8 mouse cellular contexts compared by ENCODE assay signal in genomic region chr2:34826460-34827231, GRCm38 (mm10). TPM values are rescaled to one million over a fixed set of nuclear protein-coding genes. Genes with fewer than 3 reads are reported as not detected.
A peak's percentile ranks its signal among the peaks of the same experiment; 100 is the strongest.
DNase-seq lines count a peak whose midpoint lies in the region; TF ChIP-seq lines count a peak whose summit lies in the region.

No protein-coding gene starts in this region.

- peaks cover 0 to 20% of the 10 kb centered on the region in 2 experiments; a peak in 3 of 4 replicates for H3K4me1 ChIP-seq in CH12.LX (ENCODE audit: control insufficient read depth in 1 of 2, insufficient read depth in 2 of 2)
- H3K4me1 ChIP-seq in forebrain, embryonic 10.5 days, result peaks cover 22% of the 10 kb centered on the region

- no peak for TF ChIP-seq CTCF in CH12.LX (conservative IDR thresholded peaks at IDR 0.05 in 1 of 2, IDR thresholded peaks at IDR 0.05 in 1 of 2; ENCODE audit: low read depth in 2 of 2, low read length in 2 of 2)

- 33% methylated on average over 20 of the region's 21 CpGs for WGBS in forebrain, embryonic 10.5 days

- DNase-seq in cerebellum, adult 9-11 months, result peak; percentile 16
- DNase-seq in cerebellum, adult 18-20 months, result no peak
- no peak for DNase-seq in CH12.LX (ENCODE audit: extremely low read depth)
- DNase-seq in forebrain, embryonic 10.5 days (ENCODE audit: extremely low spot score, low spot score), result no peak
- DNase-seq in kidney, postnatal 10 days, result peak; percentile 9
- no peak for DNase-seq in urinary bladder, adult 2 months (ENCODE audit: low spot score)
- no peak for DNase-seq in thymus, postnatal 4 days

- peak overlapping the region; percentile 74 for H3ac ChIP-seq in myocyte (ENCODE audit: control insufficient read depth, insufficient read length)

- TF ChIP-seq POLR2A in CH12.LX (IDR thresholded peaks at IDR 0.05; ENCODE audit: low read depth, low read length), result no peak
- no peak for TF ChIP-seq POLR2A in myocyte (IDR thresholded peaks at IDR 0.05; ENCODE audit: insufficient read length, low read depth)

- peaks cover 5 to 23% of the 10 kb centered on the region in 2 experiments for H3K36me3 ChIP-seq in CH12.LX (replicated peaks in 1 of 2; ENCODE audit: control insufficient read depth in 1 of 2, insufficient read depth in 1 of 2, low read length in 1 of 2)
- peaks cover 11% of the 10 kb centered on the region for H3K36me3 ChIP-seq in forebrain, embryonic 10.5 days (replicated peaks)
- peaks cover 6% of the 10 kb centered on the region for H3K36me3 ChIP-seq in myocyte (ENCODE audit: control insufficient read depth, insufficient read depth)

- H3K27me3 ChIP-seq in CH12.LX (replicated peaks) (no peaks in the 10 kb centered on the region), myocyte (ENCODE audit: control insufficient read depth, insufficient read depth, insufficient read length) (no peaks in the 10 kb centered on the region)
- H3K27me3 ChIP-seq in forebrain, embryonic 10.5 days (ENCODE audit: poor library complexity, severe bottlenecking), result no peaks in the 10 kb centered on the region

- dilution Hi-C loops in CH12.LX (cut with MboI; ENCODE audit: extremely low pct_ligation_motif_present, extremely low pct_unique_long_range_greater_than_20kb, low sequenced_read_pairs), result no loop called here

- no peak for TF ChIP-seq EP300 in CH12.LX (IDR thresholded peaks at IDR 0.05; ENCODE audit: low read length)

- H3K9ac ChIP-seq in CH12.LX (ENCODE audit: insufficient read depth, low read depth), result peak overlapping the region; percentile 98

- no peak for TF ChIP-seq RAD21 in CH12.LX (IDR thresholded peaks at IDR 0.05; ENCODE audit: low read depth, low read length)

- H3K27ac ChIP-seq in CH12.LX (ENCODE audit: insufficient read depth, low read depth), result peak overlapping the region; percentile 57
- H3K27ac ChIP-seq in forebrain, embryonic 10.5 days, result peak overlapping the region; percentile 90

- H3K4me2 ChIP-seq in CH12.LX (ENCODE audit: insufficient read depth, low read depth, poor library complexity, severe bottlenecking), result peak overlapping the region; percentile 100
- H3K4me2 ChIP-seq in myocyte (ENCODE audit: low read depth), result peak overlapping the region; percentile 98

- H3K4me3 ChIP-seq in CH12.LX (replicated peaks in 1 of 3; ENCODE audit: low read depth in 2 of 3, low read length in 2 of 3, poor library complexity in 1 of 3) (peak overlapping the region; percentile 67 to 92 (median 83)), myocyte (peak overlapping the region; percentile 62)
- peak overlapping the region; percentile 90 for H3K4me3 ChIP-seq in forebrain, embryonic 10.5 days

- peaks cover 24% of the 10 kb centered on the region for H3K79me2 ChIP-seq in CH12.LX (replicated peaks; ENCODE audit: control insufficient read depth, extremely low read depth, insufficient read depth, poor library complexity, severe bottlenecking)
- peaks cover 35% of the 10 kb centered on the region for H3K79me2 ChIP-seq in myocyte (ENCODE audit: control insufficient read depth, insufficient read depth)

- H3K9me3 ChIP-seq in CH12.LX (replicated peaks; ENCODE audit: low read length), result peaks cover 5% of the 10 kb centered on the region
- peaks cover 15% of the 10 kb centered on the region; the same call in 1 of the 2 replicates for H3K9me3 ChIP-seq in forebrain, embryonic 10.5 days

- in situ Hi-C loops in CH12.LX (cut with MboI; ENCODE audit: low pct_ligation_motif_present, low pct_unique_long_range_greater_than_20kb, low sequenced_read_pairs), result no loop called here

TF ChIP-seq in CH12.LX, 34 proteins besides CTCF, POLR2A, EP300 and RAD21 (continues in another document):
- TF ChIP-seq IRF4 (IDR thresholded peaks at IDR 0.05; ENCODE audit: low read depth, low read length), result no peak
- TF ChIP-seq SMC3 (IDR thresholded peaks at IDR 0.05; ENCODE audit: low read depth, low read length), result no peak
- TF ChIP-seq MAZ (IDR thresholded peaks at IDR 0.05; ENCODE audit: low read depth, low read length), result no peak
- no peak for TF ChIP-seq UBTF (IDR thresholded peaks at IDR 0.05; ENCODE audit: low read depth, low read length)
- TF ChIP-seq ETS1 (conservative IDR thresholded peaks at IDR 0.05; ENCODE audit: low read depth, low read length), result no peak
- no peak for TF ChIP-seq USF2 (conservative IDR thresholded peaks at IDR 0.05; ENCODE audit: low read depth, low read length)
- TF ChIP-seq CHD2 (IDR thresholded peaks at IDR 0.05; ENCODE audit: low read length), result no peak
- no peak for TF ChIP-seq CHD1 (IDR thresholded peaks at IDR 0.05; ENCODE audit: low read depth, low read length)
- TF ChIP-seq ZKSCAN1 (IDR thresholded peaks at IDR 0.05; ENCODE audit: borderline replicate concordance, low read depth, low read length), result no peak
- no peak for TF ChIP-seq RCOR1 (conservative IDR thresholded peaks at IDR 0.05; ENCODE audit: low read depth, low read length)
- TF ChIP-seq ZC3H11A (IDR thresholded peaks at IDR 0.05; ENCODE audit: low read depth, low read length), result no peak
- TF ChIP-seq E2F4 (IDR thresholded peaks at IDR 0.05; ENCODE audit: insufficient replicate concordance, low read depth, low read length), result no peak
- no peak for TF ChIP-seq NELFE (IDR thresholded peaks at IDR 0.05; ENCODE audit: low read depth, low read length)
- no peak for TF ChIP-seq POLR2AphosphoS2 (IDR thresholded peaks at IDR 0.05; ENCODE audit: low read depth, low read length)
- TF ChIP-seq ELF1 (IDR thresholded peaks at IDR 0.05; ENCODE audit: low read depth, low read length), result no peak
- peak; percentile 48; the same call in 1 of the 2 replicates for TF ChIP-seq MYC (IDR thresholded peaks at IDR 0.05; ENCODE audit: low read depth, low read length)

TF ChIP-seq in myocyte, 11 proteins besides CTCF, POLR2A, EP300 and RAD21:
- TF ChIP-seq E2F4 (IDR thresholded peaks at IDR 0.05; ENCODE audit: insufficient read depth), result no peak
- TF ChIP-seq TCF3 (IDR thresholded peaks at IDR 0.05; ENCODE audit: insufficient read length, low read depth), result no peak
- TF ChIP-seq REST (IDR thresholded peaks at IDR 0.05; ENCODE audit: insufficient read depth, insufficient read length), result no peak
- TF ChIP-seq TCF12 (IDR thresholded peaks at IDR 0.05; ENCODE audit: insufficient read depth, poor library complexity, severe bottlenecking), result no peak
- TF ChIP-seq POLR2AphosphoS2 (IDR thresholded peaks at IDR 0.05; ENCODE audit: insufficient read length, low read depth), result no peak
- TF ChIP-seq MYOD1 (IDR thresholded peaks at IDR 0.05; ENCODE audit: control insufficient read depth in 1 of 3, insufficient read length in 2 of 3, low read depth in 2 of 3), result no peak
- no peak for TF ChIP-seq CEBPB (IDR thresholded peaks at IDR 0.05; ENCODE audit: insufficient read depth, poor library complexity, severe bottlenecking)
- TF ChIP-seq MYOG (IDR thresholded peaks at IDR 0.05; ENCODE audit: control insufficient read depth in 1 of 3, insufficient read depth in 1 of 3, insufficient read length in 2 of 3, low read depth in 2 of 3), result no peak
- no peak for TF ChIP-seq MAX (IDR thresholded peaks at IDR 0.05; ENCODE audit: low read depth)

RNA-seq across cellular contexts. Expression of gene Fbxw2, which starts 0.5 kb away (rescaled TPM):
- 36.7 and 42.9 TPM in 2 replicates for total RNA-seq in CH12.LX (2012; rRNA removed)
- total RNA-seq in CH12.LX (2014; rRNA removed), result 67.8 and 76.4 TPM in 2 replicates
- 61.2 and 62.4 TPM in 2 replicates for polyA plus RNA-seq in CH12.LX (2012; ENCODE audit: insufficient read length, low read depth)
- polyA plus RNA-seq in forebrain, embryonic 10.5 days (2016; fragmentation: Nextera tagmentation; extraction: Ambion mirVana), result 78.7 and 80.9 TPM in 2 replicates
- 43.9 TPM for polyA plus RNA-seq in myocyte (2012; fragmentation: generic; extraction: Trizol)
- 70.3 and 71.0 TPM in 2 replicates for polyA plus RNA-seq in urinary bladder, adult 2 months (2012; rRNA removed)

RNA-seq across cellular contexts. Expression of gene Gm34653, which starts 6.2 kb away (rescaled TPM):
- total RNA-seq in CH12.LX (2012; rRNA removed), result not detected in 2 replicates
- total RNA-seq in CH12.LX (2014; rRNA removed), result not detected in 2 replicates
- polyA plus RNA-seq in CH12.LX (2012; ENCODE audit: insufficient read length, low read depth), result not detected in 2 replicates
- not detected in 2 replicates for polyA plus RNA-seq in forebrain, embryonic 10.5 days (2016; fragmentation: Nextera tagmentation; extraction: Ambion mirVana)
- polyA plus RNA-seq in myocyte (2012; fragmentation: generic; extraction: Trizol), result not detected
- polyA plus RNA-seq in urinary bladder, adult 2 months (2012; rRNA removed), result 0.04 and 0.08 TPM in 2 replicates

RNA-seq across cellular contexts. Expression of gene Rabepk, which starts 26.9 kb away (rescaled TPM):
- total RNA-seq in CH12.LX (2012; rRNA removed) (80.4 and 88.4 TPM in 2 replicates), CH12.LX (2014; rRNA removed) (61.2 and 68.8 TPM in 2 replicates)
- polyA plus RNA-seq in CH12.LX (2012; ENCODE audit: insufficient read length, low read depth) (62.1 and 64.1 TPM in 2 replicates), myocyte (2012; fragmentation: generic; extraction: Trizol) (65.3 TPM)
- 40.2 and 47.0 TPM in 2 replicates for polyA plus RNA-seq in forebrain, embryonic 10.5 days (2016; fragmentation: Nextera tagmentation; extraction: Ambion mirVana)
- polyA plus RNA-seq in urinary bladder, adult 2 months (2012; rRNA removed), result 15.4 and 17.0 TPM in 2 replicates

RNA-seq across cellular contexts. Expression of gene Cutal, which starts 47.5 kb away (rescaled TPM):
- total RNA-seq in CH12.LX (2012; rRNA removed) (not detected in 2 replicates), CH12.LX (2014; rRNA removed) (not detected in 2 replicates)
- polyA plus RNA-seq in CH12.LX (2012; ENCODE audit: insufficient read length, low read depth) (not detected in 2 replicates), myocyte (2012; fragmentation: generic; extraction: Trizol) (not detected)
- 0.06 and 0.26 TPM in 2 replicates for polyA plus RNA-seq in forebrain, embryonic 10.5 days (2016; fragmentation: Nextera tagmentation; extraction: Ambion mirVana)
- 1.9 and 3.0 TPM in 2 replicates for polyA plus RNA-seq in urinary bladder, adult 2 months (2012; rRNA removed)

RNA-seq across cellular contexts. Expression of gene Psmd5, which starts 48.1 kb away (rescaled TPM):
- total RNA-seq in CH12.LX (2012; rRNA removed) (27.9 and 43.8 TPM in 2 replicates), CH12.LX (2014; rRNA removed) (81.2 and 120 TPM in 2 replicates)
- polyA plus RNA-seq in CH12.LX (2012; ENCODE audit: insufficient read length, low read depth) (81.9 and 91.2 TPM in 2 replicates), myocyte (2012; fragmentation: generic; extraction: Trizol) (27.2 TPM)
- 127 and 135 TPM in 2 replicates for polyA plus RNA-seq in forebrain, embryonic 10.5 days (2016; fragmentation: Nextera tagmentation; extraction: Ambion mirVana)
- 44.8 and 54.0 TPM in 2 replicates for polyA plus RNA-seq in urinary bladder, adult 2 months (2012; rRNA removed)

Comparison
In these comparisons a context has a peak if more than half of its experiments do, and no peak if none do; other contexts are left out.
1. DNase-seq: peak in cerebellum, adult 9-11 months (single experiment) and kidney, postnatal 10 days (single experiment); none in cerebellum, adult 18-20 months (0 of 2), CH12.LX (single experiment), forebrain, embryonic 10.5 days (single experiment), urinary bladder, adult 2 months (single experiment) and thymus, postnatal 4 days (single experiment).
2. Peak in every context shown above with its lines, with median percentiles within 50 percentile points of each other: H3K4me3 ChIP-seq.